Mouse (Mus musculus) liver, embryonic 16.5 days (tissue): ENCODE data around the gene Lman2. TPM values are rescaled to one million over a fixed set of nuclear protein-coding genes. Genes with fewer than 3 reads are reported as not detected.

ENCODE experiments used
- ATAC-seq: fragments of 200-750 bp; cut with Nextera tagmentation; 2 replicates; pipeline ENCODE4 v1.8.0; 2017; ENCODE audit warnings: low read depth, mild to moderate bottlenecking, moderate number of reproducible peaks, moderate library complexity
- H3K27ac ChIP-seq: fragments of 300-500 bp; sonication (generic); 2 replicates; pipeline ENCODE4 v1.5.1; 2014; ENCODE audit warnings: mild to moderate bottlenecking, low read length
- H3K27me3 ChIP-seq: fragments of 300-500 bp; sonication (generic); 2 replicates; pipeline ENCODE4 v1.6.1; 2014; ENCODE audit warnings: low read depth, low read length, mixed read lengths; ENCODE audit not compliant: control insufficient read depth, insufficient read depth
- H3K36me3 ChIP-seq: fragments of 300-500 bp; sonication (generic); 2 replicates; pipeline ENCODE4 v1.6.1; 2014; ENCODE audit warnings: mild to moderate bottlenecking; ENCODE audit not compliant: control insufficient read depth, insufficient read depth
- H3K4me1 ChIP-seq: fragments of 300-500 bp; sonication (generic); 2 replicates; pipeline ENCODE4 v1.6.1; 2014; ENCODE audit warnings: low read depth, low read length, mixed read lengths; ENCODE audit not compliant: control insufficient read depth
- H3K4me2 ChIP-seq: fragments of 300-500 bp; sonication (generic); 2 replicates; pipeline ENCODE4 v1.6.1; 2014; ENCODE audit warnings: low read depth, low read length, mixed read lengths
- H3K4me3 ChIP-seq: fragments of 300-500 bp; sonication (generic); 2 replicates; pipeline ENCODE4 v1.5.1; 2014; ENCODE audit warnings: low read depth, mild to moderate bottlenecking, low read length
- H3K9ac ChIP-seq: fragments of 300-500 bp; sonication (generic); 2 replicates; pipeline ENCODE4 v1.6.1; 2014; ENCODE audit warnings: low read depth, low read length
- H3K9me3 ChIP-seq: fragments of 300-500 bp; sonication (generic); replicated peaks from 2 replicates; pipeline ENCODE4 v1.6.1; 2016; ENCODE audit warnings: low read length; ENCODE audit not compliant: control insufficient read depth
- WGBS: fragments of 180-500 bp; shearing (Covaris S2); extraction: QIAGEN DNeasy Blood & Tissue Kit; methylation state at CpG from one replicate; pipeline ENCODE4 v1.1.7; 2014; ENCODE audit not compliant: insufficient replicate concordance; 5-methylcytosine and 5-hydroxymethylcytosine counted together
- polyA plus RNA-seq: library from polyadenylated mRNA; unstranded; fragments of >200 nt; fragmentation: Nextera tagmentation; extraction: Ambion mirVana; gene quantifications from 2 replicates; pipeline ENCODE4 v1.2.1, GENCODE M21; 2015

Lman2 gene
- polyA plus RNA-seq, 1 experiment from 2014 or later = 55.5 TPM

DNA sequence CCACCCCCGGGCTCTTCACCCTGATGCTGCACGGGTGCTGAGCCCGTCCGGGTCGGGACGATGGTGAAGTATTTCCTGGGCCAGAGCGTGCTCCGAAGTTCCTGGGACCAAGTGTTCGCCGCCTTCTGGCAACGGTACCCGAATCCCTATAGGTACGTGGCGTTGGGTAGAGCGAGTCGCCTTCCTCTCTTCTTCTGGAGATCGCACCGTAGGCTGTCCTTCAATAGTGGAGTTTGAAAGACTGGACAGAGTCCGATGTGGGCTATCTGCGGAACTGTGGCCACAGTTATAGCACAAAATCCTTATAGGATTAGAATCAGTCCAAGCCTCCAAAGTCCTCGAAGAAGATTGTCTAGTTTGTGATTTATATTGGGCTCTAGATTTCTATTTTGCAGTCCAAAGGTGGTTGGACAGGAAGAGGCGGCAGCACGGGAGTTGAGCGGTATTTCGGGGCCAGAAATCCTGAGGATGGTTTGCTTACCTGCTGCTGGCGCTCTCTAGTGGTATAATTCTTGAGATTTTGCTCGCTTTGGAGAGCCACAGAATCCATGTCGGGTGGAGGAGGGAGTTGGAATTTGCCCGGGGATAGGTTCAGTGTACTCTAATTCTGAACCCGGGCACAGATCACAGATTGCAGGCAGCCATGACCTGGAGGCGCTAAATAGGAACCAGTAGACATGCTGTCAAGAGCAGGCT, 40.3 kb downstream of the Lman2 start:
- H3K27ac ChIP-seq = peak overlapping the region; percentile 85
- H3K36me3 ChIP-seq = peaks cover 35% of the 10 kb centered on the region
- peak overlapping the region; percentile 97 for H3K4me2 ChIP-seq
- H3K4me3 ChIP-seq = peak overlapping the region; percentile 80
- WGBS = under 1% methylated on average over 31 of the region's 31 CpGs
- peak; percentile 33 for ATAC-seq
- H3K9me3 ChIP-seq = no peaks in the 10 kb centered on the region
- H3K27me3 ChIP-seq = no peaks in the 10 kb centered on the region
- H3K4me1 ChIP-seq = peaks cover 39% of the 10 kb centered on the region
- H3K9ac ChIP-seq = peak overlapping the region; percentile 90

GRCm38 (mm10) chr13:55321434-55322129, 41.0 kb downstream of the Lman2 start, which contains the start of gene Rab24:
TSS of gene Rab24 (minus strand) at chr13:55321946.
- Histone ChIP-seq H3K36me3 (peaks cover 30% of the 10 kb centered on the region), H3K4me3 (peak within 1 kb of the TSS; percentile 80), H3K9ac (peak within 1 kb of the TSS; percentile 90), H3K27me3 (no peaks in the 10 kb centered on the region), H3K4me1 (peaks cover 32% of the 10 kb centered on the region), H3K27ac (peak within 1 kb of the TSS; percentile 85), H3K4me2 (peak within 1 kb of the TSS; percentile 97), H3K9me3 (no peaks in the 10 kb centered on the region)
- under 1% methylated on average over 73 of the region's 73 CpGs for WGBS
- peak; percentile 93 for ATAC-seq

GRCm38 (mm10) chr13:55319931-55320533, 42.6 kb downstream of the Lman2 start, which contains the start of gene Prelid1:
TSS of gene Prelid1 (plus strand) at chr13:55320500.
- H3K9me3 ChIP-seq = no peaks in the 10 kb centered on the region
- no peak for ATAC-seq
- peak within 1 kb of the TSS; percentile 90 for H3K9ac ChIP-seq
- peaks cover 26% of the 10 kb centered on the region for H3K4me1 ChIP-seq
- peak within 1 kb of the TSS; percentile 97 for H3K4me2 ChIP-seq
- H3K27ac ChIP-seq = no peak within 1 kb of the TSS; the same call in 1 of the 2 replicates
- no peaks in the 10 kb centered on the region for H3K27me3 ChIP-seq
- peaks cover 15% of the 10 kb centered on the region for H3K36me3 ChIP-seq
- 71% methylated on average over 4 of the region's 4 CpGs for WGBS
- H3K4me3 ChIP-seq = peak within 1 kb of the TSS; percentile 80

DNA sequence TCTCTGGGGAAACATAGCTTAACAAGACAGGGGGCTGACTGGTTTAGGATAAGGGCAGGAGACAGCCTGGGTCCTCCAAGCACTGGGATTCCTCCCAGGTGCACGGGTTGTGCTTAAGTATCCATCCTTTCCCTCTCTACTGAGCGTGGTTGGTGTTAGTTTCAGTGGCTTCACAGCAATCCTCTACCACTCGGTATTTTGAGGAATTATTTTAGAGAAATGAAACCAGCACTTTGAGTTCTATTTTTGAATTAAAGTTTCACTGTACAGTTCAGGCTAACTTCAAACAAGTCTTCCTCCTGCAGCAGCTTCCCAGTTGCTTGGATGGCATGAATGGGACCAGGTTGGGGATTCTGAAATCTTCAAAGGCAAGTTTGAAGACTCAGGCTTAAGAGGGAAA, 44.2 kb downstream of the Lman2 start:
- no peak overlapping the region for H3K4me3 ChIP-seq
- H3K9me3 ChIP-seq = no peaks in the 10 kb centered on the region
- 55% methylated on average over 3 of the region's 3 CpGs for WGBS
- peaks cover 17% of the 10 kb centered on the region for H3K4me1 ChIP-seq
- H3K9ac ChIP-seq = no peak overlapping the region
- peaks cover 8% of the 10 kb centered on the region for H3K36me3 ChIP-seq
- no peak overlapping the region for H3K27ac ChIP-seq
- no peak overlapping the region for H3K4me2 ChIP-seq
- no peaks in the 10 kb centered on the region for H3K27me3 ChIP-seq
- ATAC-seq = no peak

DNA sequence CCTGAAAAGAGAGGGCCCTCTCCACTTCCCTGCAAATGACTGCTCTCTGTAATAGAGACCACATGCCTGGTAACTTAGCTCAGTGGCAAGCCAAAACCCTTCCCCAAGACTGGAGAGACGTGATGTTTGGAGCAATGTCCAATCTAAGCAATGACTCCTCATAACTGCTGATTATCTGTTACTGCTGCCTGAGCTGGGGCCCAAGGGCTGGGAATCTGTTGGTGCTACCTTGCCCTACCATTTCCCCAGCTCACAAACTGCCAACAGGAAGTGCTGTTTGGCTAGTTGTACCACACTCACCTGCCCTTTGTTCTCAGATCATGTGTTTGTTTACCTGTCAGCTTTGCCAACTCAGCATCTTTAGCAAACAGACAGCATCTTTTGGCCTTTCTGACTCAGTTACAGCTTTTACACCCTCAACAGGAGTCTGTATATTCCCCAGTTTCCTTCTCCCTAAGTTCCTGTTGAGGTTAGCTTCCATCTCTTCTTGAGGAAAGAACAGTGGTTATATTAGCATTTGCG, 47.6 kb downstream of the Lman2 start:
- no peak overlapping the region for H3K27ac ChIP-seq
- no peak overlapping the region for H3K9ac ChIP-seq
- H3K27me3 ChIP-seq = no peaks in the 10 kb centered on the region
- 74% methylated on average over 2 of the region's 2 CpGs for WGBS
- no peak for ATAC-seq
- H3K4me2 ChIP-seq = no peak overlapping the region
- peaks cover 38% of the 10 kb centered on the region for H3K36me3 ChIP-seq
- no peak overlapping the region for H3K4me3 ChIP-seq
- H3K9me3 ChIP-seq = no peaks in the 10 kb centered on the region
- H3K4me1 ChIP-seq = no peaks in the 10 kb centered on the region; the same call in none of the 2 replicates

DNA sequence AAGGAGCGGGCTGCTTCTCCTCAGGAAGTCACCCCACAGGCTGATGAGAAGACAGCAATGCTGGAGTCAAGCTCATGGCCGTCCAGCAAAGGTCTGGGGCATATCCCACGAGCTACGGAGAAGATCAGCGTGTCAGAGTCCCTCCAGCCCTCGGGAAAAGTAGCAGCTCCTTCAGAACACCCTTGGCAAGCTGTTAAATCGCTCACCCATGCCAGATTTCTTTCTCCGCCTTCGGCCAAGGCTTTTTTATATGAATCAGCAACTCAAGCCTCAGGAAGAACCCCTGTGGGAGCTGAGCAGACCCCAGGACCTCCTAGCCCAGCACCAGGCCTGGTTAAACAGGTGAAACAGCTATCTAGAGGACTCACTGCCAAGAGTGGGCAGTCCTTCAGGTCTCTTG, 49.5 kb downstream of the Lman2 start:
- Histone ChIP-seq H3K4me3 (no peak overlapping the region), H3K27ac (no peak overlapping the region), H3K9ac (no peak overlapping the region), H3K27me3 (no peaks in the 10 kb centered on the region), H3K36me3 (peaks cover 43% of the 10 kb centered on the region), H3K9me3 (no peaks in the 10 kb centered on the region), H3K4me2 (no peak overlapping the region), H3K4me1 (no peaks in the 10 kb centered on the region)
- WGBS = 84% methylated on average over 9 of the region's 9 CpGs
- ATAC-seq = no peak

- ATAC-seq = no peak
- H3K4me1 ChIP-seq = no peaks in the 10 kb centered on the region
- H3K27ac ChIP-seq = no peak overlapping the region
- H3K9ac ChIP-seq = no peak overlapping the region
- H3K36me3 ChIP-seq = peaks cover 46% of the 10 kb centered on the region
- H3K9me3 ChIP-seq = no peaks in the 10 kb centered on the region
- no peak overlapping the region for H3K4me3 ChIP-seq
- H3K4me2 ChIP-seq = no peak overlapping the region
- 74% methylated on average over 8 of the region's 8 CpGs for WGBS
- H3K27me3 ChIP-seq = no peaks in the 10 kb centered on the region
These were observed 50.5 kb downstream of the Lman2 start for GRCm38 (mm10) chr13:55312028-55312630.

DNA sequence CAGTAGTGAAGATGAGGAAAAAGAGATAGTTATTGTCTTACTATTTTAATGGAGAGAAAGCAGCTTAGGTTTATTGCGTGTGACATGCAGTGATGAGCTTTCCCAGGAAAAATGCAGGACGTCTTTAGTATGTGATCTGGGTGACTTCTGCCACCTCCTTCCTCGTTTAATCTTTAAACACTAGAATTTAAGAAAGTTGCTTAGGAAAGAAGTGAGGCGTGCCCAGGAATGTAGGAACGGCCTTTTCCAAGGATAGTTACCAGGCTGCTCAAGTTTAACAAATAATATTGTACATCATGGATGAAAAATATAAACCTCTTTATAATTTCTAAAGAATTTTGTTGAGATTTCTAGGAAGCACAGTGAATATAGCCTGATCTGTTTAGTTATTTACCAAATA, 61.7 kb downstream of the Lman2 start:
- no peak for ATAC-seq
- no peak overlapping the region for H3K27ac ChIP-seq

More for the DNA sequence above, 61.7 kb downstream of the Lman2 start:
- no peaks in the 10 kb centered on the region for H3K4me1 ChIP-seq
- H3K27me3 ChIP-seq = no peaks in the 10 kb centered on the region
- H3K9me3 ChIP-seq = no peaks in the 10 kb centered on the region
- H3K4me3 ChIP-seq = no peak overlapping the region
- WGBS = 76% methylated on average over 5 of the region's 5 CpGs
- no peak overlapping the region for H3K9ac ChIP-seq
- H3K36me3 ChIP-seq = peaks cover 35% of the 10 kb centered on the region
- H3K4me2 ChIP-seq = no peak overlapping the region
